Mouse (Mus musculus) embryonic facial prominence, embryonic 14.5 days (tissue): Measurements from ENCODE around the gene Kif5c. TPM values are rescaled to one million over a fixed set of nuclear protein-coding genes. Genes with fewer than 3 reads are reported as not detected.
A peak's percentile ranks its signal among the peaks of the same experiment; 100 is the strongest.

Experiments used
- ATAC-seq: fragments of 200-750 bp; cut with Nextera tagmentation; 2 replicates; pipeline ENCODE4 v1.8.0; 2017; ENCODE audit warnings: low read depth, moderate number of reproducible peaks, moderate TSS enrichment
- DNase-seq: peaks from one replicate; pipeline ENCODE4 v3.0.0-alpha.2; 2015; ENCODE audit warnings: low spot score
- H3K27ac ChIP-seq: fragments of 300-500 bp; sonication (generic); replicated peaks from 2 replicates; pipeline ENCODE4 v1.5.1; 2014; ENCODE audit warnings: low read depth, mild to moderate bottlenecking, low read length, moderate library complexity
- H3K27me3 ChIP-seq: fragments of 300-500 bp; sonication (generic); replicated peaks from 2 replicates; pipeline ENCODE4 v1.6.1; 2014; ENCODE audit warnings: low read length; ENCODE audit not compliant: control insufficient read depth, insufficient read depth
- H3K36me3 ChIP-seq: fragments of 300-500 bp; sonication (generic); 2 replicates; pipeline ENCODE4 v1.6.1; 2014; ENCODE audit warnings: low read length, mixed read lengths; ENCODE audit not compliant: control insufficient read depth, insufficient read depth
- H3K4me1 ChIP-seq: fragments of 300-500 bp; sonication (generic); 2 replicates; pipeline ENCODE4 v1.6.1; 2014; ENCODE audit warnings: antibody characterized with exemption, low read length; ENCODE audit not compliant: control insufficient read depth, insufficient read depth
- H3K4me2 ChIP-seq: fragments of 300-500 bp; sonication (generic); 2 replicates; pipeline ENCODE4 v1.6.1; 2014; ENCODE audit warnings: low read depth, mild to moderate bottlenecking, low read length, moderate library complexity, mixed read lengths
- H3K4me3 ChIP-seq: fragments of 300-500 bp; sonication (generic); 2 replicates; pipeline ENCODE4 v1.5.1; 2014; ENCODE audit warnings: low read depth, mild to moderate bottlenecking, low read length
- H3K9ac ChIP-seq: fragments of 300-500 bp; sonication (generic); 2 replicates; pipeline ENCODE4 v1.6.1; 2014; ENCODE audit warnings: low read depth, mild to moderate bottlenecking, low read length, moderate library complexity, mixed read lengths
- H3K9me3 ChIP-seq: fragments of 300-500 bp; sonication (generic); 2 replicates; pipeline ENCODE4 v1.6.1; 2016; ENCODE audit warnings: low read length; ENCODE audit not compliant: control insufficient read depth
- WGBS: fragments of 180-500 bp; shearing (Covaris S2); extraction: QIAGEN DNeasy Blood & Tissue Kit; methylation state at CpG from one replicate; pipeline ENCODE4 v1.1.7; 2014; 5-methylcytosine and 5-hydroxymethylcytosine counted together
- polyA plus RNA-seq: library from polyadenylated mRNA; unstranded; fragments of >200 nt; fragmentation: Nextera tagmentation; extraction: Ambion mirVana; gene quantifications from 2 replicates; pipeline ENCODE4 v1.2.1, GENCODE M21; 2014

The Kif5c gene
- polyA plus RNA-seq, 1 experiment from 2014 or later, result 12.1 TPM

GRCm38 (mm10) chr2:49744251-49745093, 125.4 kb downstream of the Kif5c start:
- no peaks in the 10 kb centered on the region for H3K36me3 ChIP-seq
- H3K27ac ChIP-seq, result no peak overlapping the region; the same call in 1 of the 2 replicates
- peak overlapping the region; percentile 31 for H3K4me2 ChIP-seq
- H3K4me1 ChIP-seq, result peaks cover 13% of the 10 kb centered on the region; the same call in 1 of the 2 replicates
- H3K27me3 ChIP-seq, result no peaks in the 10 kb centered on the region
- no peak overlapping the region for H3K9ac ChIP-seq
- 45% methylated on average over 11 of the region's 11 CpGs for WGBS
- peak; percentile 64 for ATAC-seq
- no peak overlapping the region for H3K4me3 ChIP-seq
- peak; percentile 79 for DNase-seq
- no peaks in the 10 kb centered on the region for H3K9me3 ChIP-seq

DNA sequence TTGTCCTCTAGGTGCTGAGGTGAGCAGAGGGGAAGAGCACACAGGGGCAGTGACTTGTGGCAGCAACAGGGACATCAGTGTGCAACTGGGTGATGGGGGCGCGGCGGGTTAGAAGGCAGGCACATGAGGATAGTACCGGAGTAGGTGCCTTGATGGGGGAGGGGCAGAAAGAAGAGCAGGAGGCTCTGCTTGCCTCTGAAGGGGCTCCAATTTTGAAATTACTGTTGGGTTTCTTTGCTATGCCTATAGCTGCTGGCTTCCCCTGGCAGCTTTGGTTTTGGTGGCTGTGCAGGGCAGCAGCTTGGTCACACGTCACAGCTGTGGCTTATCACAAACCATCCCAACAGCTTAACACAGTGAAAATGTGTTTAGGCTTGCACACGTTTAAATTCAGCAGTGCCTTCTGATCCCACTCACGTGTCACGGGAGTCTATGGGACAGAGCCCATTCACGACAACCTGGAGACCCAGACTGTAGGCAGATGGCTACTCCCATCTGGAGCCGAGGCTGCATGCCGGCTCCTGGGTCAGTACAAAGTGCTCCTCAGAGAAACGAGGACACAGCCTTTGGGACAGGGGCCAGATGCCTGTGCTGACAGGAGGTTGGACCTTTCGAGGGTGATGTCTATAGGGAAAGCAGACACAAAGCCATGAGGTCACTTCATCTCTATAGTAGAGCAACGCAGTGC, 126.1 kb downstream of the Kif5c start:
- Histone ChIP-seq H3K27ac (no peak overlapping the region), H3K4me1 (peaks cover 13% of the 10 kb centered on the region; the same call in 1 of the 2 replicates), H3K4me2 (no peak overlapping the region), H3K9me3 (no peaks in the 10 kb centered on the region), H3K27me3 (no peaks in the 10 kb centered on the region), H3K36me3 (no peaks in the 10 kb centered on the region), H3K4me3 (no peak overlapping the region), H3K9ac (no peak overlapping the region)
- ATAC-seq (no peak), DNase-seq (no peak)
- 77% methylated on average over 14 of the region's 14 CpGs for WGBS

DNA sequence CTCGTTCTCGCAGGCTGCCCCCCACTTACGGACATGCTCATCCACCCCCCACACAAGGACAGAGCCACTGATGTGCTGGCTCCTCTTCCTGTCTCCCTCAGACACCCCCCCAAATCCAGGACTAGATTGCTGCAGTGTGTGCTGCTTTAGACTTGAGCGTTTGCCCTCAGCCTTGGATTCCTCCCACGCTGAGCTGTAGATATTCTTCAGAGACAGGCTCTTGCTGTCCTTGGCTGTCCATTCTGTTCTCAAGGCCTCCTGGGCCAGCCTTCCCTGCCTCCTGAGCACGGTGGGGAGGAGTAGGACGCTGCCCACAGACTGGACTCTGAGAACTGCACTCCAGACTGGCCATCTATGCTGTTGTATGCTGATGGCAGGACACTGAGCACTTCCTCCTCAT, 127.8 kb downstream of the Kif5c start:
- ATAC-seq (no peak), DNase-seq (no peak)
- Histone ChIP-seq H3K9me3 (no peaks in the 10 kb centered on the region), H3K4me1 (peaks cover 7% of the 10 kb centered on the region; the same call in 1 of the 2 replicates), H3K27me3 (no peaks in the 10 kb centered on the region), H3K36me3 (no peaks in the 10 kb centered on the region), H3K4me2 (no peak overlapping the region), H3K27ac (no peak overlapping the region), H3K9ac (no peak overlapping the region), H3K4me3 (no peak overlapping the region)
- WGBS, result 82% methylated on average over 7 of the region's 7 CpGs

DNA sequence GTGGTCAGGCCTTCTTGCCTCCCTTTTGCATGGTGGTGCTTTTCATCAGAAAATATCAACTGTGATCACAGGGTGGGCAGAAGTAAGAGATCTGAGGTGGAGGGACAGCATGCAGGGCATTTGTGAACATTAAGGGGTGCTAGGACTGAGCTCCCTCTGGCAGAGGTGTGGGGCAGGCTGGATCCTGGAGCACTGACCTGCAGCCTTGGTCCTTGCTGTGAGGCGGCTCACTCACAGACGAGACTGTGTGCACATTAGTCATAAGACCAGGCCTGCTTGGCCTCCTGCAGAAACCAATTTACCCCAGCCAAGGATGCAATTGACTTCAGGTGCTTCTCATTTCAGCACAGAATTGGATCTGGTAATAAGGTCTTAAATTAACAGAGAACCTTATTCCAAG, 128.6 kb downstream of the Kif5c start:
- Histone ChIP-seq H3K4me2 (no peak overlapping the region), H3K4me3 (no peak overlapping the region), H3K27me3 (no peaks in the 10 kb centered on the region), H3K9ac (no peak overlapping the region), H3K4me1 (peaks cover 7% of the 10 kb centered on the region; the same call in 1 of the 2 replicates), H3K9me3 (no peaks in the 10 kb centered on the region), H3K27ac (no peak overlapping the region), H3K36me3 (no peaks in the 10 kb centered on the region)
- ATAC-seq (no peak), DNase-seq (no peak)
- 78% methylated on average over 2 of the region's 2 CpGs for WGBS

DNA sequence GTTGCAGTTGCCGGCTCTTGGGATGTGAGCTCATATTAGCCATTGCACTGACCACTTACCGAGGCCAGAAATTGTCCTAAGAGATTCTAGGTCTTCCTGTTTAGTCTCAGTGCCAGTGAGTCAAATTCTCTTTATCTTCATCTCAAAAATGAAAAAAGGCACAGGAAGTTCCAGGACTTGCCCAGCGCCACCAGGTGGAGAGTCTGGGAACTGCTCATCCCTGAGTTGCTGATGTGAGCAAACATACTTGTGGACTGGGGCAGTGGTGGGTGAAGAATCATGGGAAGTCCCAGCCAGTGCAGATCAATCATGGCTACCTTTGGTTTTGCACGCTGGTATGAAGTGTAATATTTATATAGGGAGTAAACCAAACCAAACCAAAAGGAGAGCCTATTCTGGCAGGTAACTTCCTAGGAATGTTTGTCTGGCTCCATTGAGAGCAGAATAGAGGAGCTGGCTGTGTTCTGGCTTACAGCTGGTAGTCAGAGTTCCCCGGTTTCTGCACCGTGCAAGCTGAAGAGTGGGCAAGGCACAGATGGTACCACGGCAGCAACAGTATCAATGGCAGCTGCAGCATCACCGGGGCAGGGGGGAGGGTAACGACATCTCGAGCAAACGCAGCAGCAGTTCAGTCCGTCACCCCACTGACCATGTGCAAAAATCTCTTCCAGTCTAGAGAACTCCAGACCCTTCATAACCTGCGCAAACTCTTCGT, 129.7 kb downstream of the Kif5c start:
- ATAC-seq (no peak), DNase-seq (no peak)
- H3K27ac ChIP-seq, result no peak overlapping the region
- H3K4me3 ChIP-seq, result no peak overlapping the region
- no peaks in the 10 kb centered on the region for H3K9me3 ChIP-seq
- H3K4me1 ChIP-seq, result peaks cover 7% of the 10 kb centered on the region; the same call in 1 of the 2 replicates
- H3K36me3 ChIP-seq, result no peaks in the 10 kb centered on the region
- H3K9ac ChIP-seq, result no peak overlapping the region
- 79% methylated on average over 14 of the region's 14 CpGs for WGBS
- H3K4me2 ChIP-seq, result no peak overlapping the region
- H3K27me3 ChIP-seq, result no peaks in the 10 kb centered on the region

DNA sequence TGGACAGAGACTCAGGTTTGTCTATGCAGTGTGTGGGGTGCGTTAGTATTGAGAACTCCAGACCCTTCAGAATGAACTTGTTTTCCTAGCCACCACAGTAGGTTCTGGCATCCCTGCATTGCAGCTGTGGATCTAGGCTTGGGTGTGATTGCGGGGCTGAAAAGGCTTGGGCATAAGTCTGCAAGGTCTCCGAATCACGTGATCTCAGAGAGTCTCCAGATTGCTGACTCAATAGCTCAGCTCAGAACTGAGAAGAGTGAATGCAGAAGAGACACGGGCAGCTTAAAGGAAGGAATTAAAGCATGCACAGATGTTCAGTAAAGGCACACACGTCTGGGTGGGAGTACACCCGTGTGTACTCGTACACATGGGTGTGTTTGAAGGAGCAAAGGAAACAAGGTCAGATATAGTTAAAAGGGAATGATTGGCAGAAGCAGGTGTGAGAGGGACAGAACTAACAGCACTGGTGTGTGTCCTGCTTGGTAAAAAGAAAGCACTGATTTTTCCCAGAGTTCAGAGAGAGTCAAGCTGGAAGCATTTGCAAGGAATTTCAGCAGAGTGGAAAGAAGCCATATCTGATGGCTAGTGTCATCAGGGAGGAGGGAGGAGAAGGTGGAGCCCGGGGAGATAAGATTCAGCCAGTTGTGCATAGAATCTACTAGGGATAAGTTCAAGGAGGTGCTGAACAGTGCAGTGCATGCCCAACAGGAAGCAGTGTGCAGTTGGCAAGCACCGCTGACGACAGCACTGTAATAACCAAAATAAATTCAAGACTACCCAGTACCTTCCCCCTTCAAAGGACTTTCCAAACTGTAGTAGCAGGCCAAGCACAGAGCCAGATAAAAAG, 130.9 kb downstream of the Kif5c start:
- Histone ChIP-seq H3K4me1 (no peaks in the 10 kb centered on the region; the same call in 1 of the 2 replicates), H3K27me3 (no peaks in the 10 kb centered on the region), H3K9me3 (no peaks in the 10 kb centered on the region), H3K9ac (no peak overlapping the region), H3K4me3 (no peak overlapping the region), H3K4me2 (no peak overlapping the region), H3K36me3 (no peaks in the 10 kb centered on the region), H3K27ac (0 out of 2 replicates have a peak overlapping the region, but pooled peaks have one; percentile 2)
- ATAC-seq, result no peak
- 70% methylated on average over 11 of the region's 11 CpGs for WGBS
- no peak for DNase-seq

DNA sequence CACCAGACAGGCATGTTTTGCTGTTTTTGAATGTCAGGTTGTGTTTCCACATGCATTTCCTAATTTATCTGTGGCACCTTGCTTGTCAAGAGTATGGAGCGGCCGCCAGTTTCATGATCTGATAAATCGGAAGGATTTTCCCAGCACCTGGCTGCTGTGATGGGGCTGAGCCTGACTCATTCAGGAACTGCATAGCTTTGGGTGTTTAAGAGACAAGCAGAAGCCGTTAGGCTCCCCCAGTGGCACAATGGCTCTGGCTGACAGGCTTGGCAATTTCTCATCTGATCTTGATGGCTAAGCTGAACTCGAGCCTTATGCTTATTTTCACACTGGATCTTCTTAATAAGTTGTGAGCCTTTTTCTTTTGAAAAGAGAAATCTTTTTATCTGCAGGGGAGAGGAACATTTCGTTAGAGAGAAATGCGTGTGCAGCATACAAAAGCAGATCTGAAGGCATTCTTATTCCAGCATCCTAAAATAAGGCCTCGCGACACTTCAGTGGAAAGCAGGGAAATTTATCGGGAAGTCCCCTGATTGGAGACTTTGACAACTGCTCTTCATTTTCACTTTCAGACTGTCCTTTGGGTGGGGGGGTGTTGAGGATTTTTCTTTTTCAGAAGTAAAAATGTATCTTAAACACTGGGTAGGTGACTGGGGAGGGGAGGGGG, 132.6 kb downstream of the Kif5c start:
- no peak for DNase-seq

More for the DNA sequence above, 132.6 kb downstream of the Kif5c start:
- 80% methylated on average over 10 of the region's 10 CpGs for WGBS
- Histone ChIP-seq H3K9me3 (no peaks in the 10 kb centered on the region), H3K27me3 (no peaks in the 10 kb centered on the region), H3K36me3 (0 out of 2 replicates have a peak, but pooled peaks cover 4% of the 10 kb centered on the region), H3K4me3 (no peak overlapping the region), H3K9ac (no peak overlapping the region), H3K4me2 (no peak overlapping the region), H3K27ac (no peak overlapping the region), H3K4me1 (no peaks in the 10 kb centered on the region)
- no peak for ATAC-seq
